Mouse (Mus musculus) heart, postnatal 0 days (tissue): ENCODE measurements around the gene Nav1. TPM values are rescaled to one million over a fixed set of nuclear protein-coding genes. Genes with fewer than 3 reads are reported as not detected.

Source experiments
- ATAC-seq: fragments of 200-750 bp; cut with Nextera tagmentation; 2 replicates; pipeline ENCODE4 v1.8.0; 2017; ENCODE audit warnings: low read depth, moderate number of reproducible peaks, moderate library complexity; ENCODE audit not compliant: insufficient read depth
- DNase-seq: peaks from one replicate; pipeline ENCODE4 v3.0.0-alpha.2; 2016; ENCODE audit warnings: low spot score
- H3K27ac ChIP-seq: fragments of 300-500 bp; sonication (generic); 2 replicates; pipeline ENCODE4 v1.5.1; 2014; ENCODE audit warnings: low read depth, mild to moderate bottlenecking
- H3K27me3 ChIP-seq: fragments of 300-500 bp; sonication (generic); 2 replicates; pipeline ENCODE4 v1.6.1; 2014; ENCODE audit warnings: low read length, mixed read lengths; ENCODE audit not compliant: control insufficient read depth, insufficient read depth
- H3K36me3 ChIP-seq: fragments of 300-500 bp; sonication (generic); replicated peaks from 2 replicates; pipeline ENCODE4 v1.6.1; 2014; ENCODE audit warnings: low read length, mixed read lengths; ENCODE audit not compliant: control insufficient read depth, insufficient read depth
- H3K4me1 ChIP-seq: fragments of 300-500 bp; sonication (generic); 2 replicates; pipeline ENCODE4 v1.6.1; 2014; ENCODE audit warnings: antibody characterized with exemption; ENCODE audit not compliant: control insufficient read depth, insufficient read depth
- H3K4me2 ChIP-seq: fragments of 300-500 bp; sonication (generic); 2 replicates; pipeline ENCODE4 v1.6.1; 2014; ENCODE audit warnings: low read depth, mild to moderate bottlenecking, low read length, moderate library complexity
- H3K4me3 ChIP-seq: fragments of 300-500 bp; sonication (generic); 2 replicates; pipeline ENCODE4 v1.5.1; 2014; ENCODE audit warnings: low read depth, low read length
- H3K9ac ChIP-seq: fragments of 300-500 bp; sonication (generic); replicated peaks from 2 replicates; pipeline ENCODE4 v1.6.1; 2014; ENCODE audit warnings: low read depth, low read length, mixed read lengths
- H3K9me3 ChIP-seq: fragments of 300-500 bp; sonication (generic); replicated peaks from 2 replicates; pipeline ENCODE4 v1.6.1; 2016; ENCODE audit warnings: low read length; ENCODE audit not compliant: control insufficient read depth
- CTCF ChIP-seq: IDR thresholded peaks from 2 replicates; pipeline ENCODE4 v1.5.1; 2016; ENCODE audit warnings: antibody characterized with exemption, control low read depth, low read depth
- EP300 ChIP-seq: IDR thresholded peaks from 2 replicates; pipeline ENCODE4 v1.6.1; 2016; ENCODE audit warnings: antibody characterized with exemption, low read depth
- WGBS: fragments of 180-500 bp; shearing (Covaris S2); extraction: QIAGEN DNeasy Blood & Tissue Kit; methylation state at CpG from one replicate; pipeline ENCODE4 v1.1.7; 2014; 5-methylcytosine and 5-hydroxymethylcytosine counted together
- polyA plus RNA-seq: library from polyadenylated mRNA; unstranded; fragments of >200 nt; fragmentation: Nextera tagmentation; extraction: Ambion mirVana; gene quantifications from 2 replicates; pipeline ENCODE4 v1.2.1, GENCODE M21; 2015
- total RNA-seq: library from RNA; depleted of rRNA; stranded (reverse); fragments of >200 nt; gene quantifications from 2 replicates; pipeline ENCODE4 v1.2.3, GENCODE M21; 2014; ENCODE audit warnings: low replicate concordance

Gene Nav1
- total and polyA plus RNA-seq, 2 experiments from 2014 or later = 10.3 to 29.9 TPM

GRCm38 (mm10) chr1:135480815-135481214 is 126.3 kb downstream of the Nav1 start:
- H3K27ac ChIP-seq = 0 out of 2 replicates have a peak overlapping the region, but pooled peaks have one; percentile 2
- H3K4me3 ChIP-seq = no peak overlapping the region
- 59% methylated on average over 3 of the region's 3 CpGs for WGBS
- H3K9ac ChIP-seq = no peak overlapping the region
- H3K4me2 ChIP-seq = no peak overlapping the region
- no peaks in the 10 kb centered on the region for H3K27me3 ChIP-seq
- ATAC-seq (0 out of 2 replicates have a peak, but pooled peaks have one; percentile 8), DNase-seq (no peak)
- peaks cover 27% of the 10 kb centered on the region for H3K36me3 ChIP-seq
- TF ChIP-seq CTCF = peak; percentile 42
- no peak for TF ChIP-seq EP300
- H3K9me3 ChIP-seq = no peaks in the 10 kb centered on the region
- H3K4me1 ChIP-seq = peaks cover 29% of the 10 kb centered on the region

DNA sequence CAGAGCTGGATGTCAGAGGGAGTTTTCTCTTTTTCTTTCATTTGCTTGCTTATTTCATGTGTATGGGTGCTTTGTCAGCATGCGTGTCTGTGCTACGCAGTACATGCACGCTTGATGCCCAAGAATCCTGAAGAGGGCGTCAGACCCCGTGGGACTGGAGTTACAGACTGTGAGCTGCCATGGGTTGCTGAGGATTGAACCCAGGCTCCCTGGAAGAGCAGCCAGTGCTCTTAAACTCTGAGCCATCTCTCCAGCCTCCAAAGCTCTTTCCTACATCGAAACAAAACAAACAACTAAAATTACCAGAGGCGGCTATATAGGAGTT is 131.6 kb downstream of the Nav1 start:
- 90% methylated on average over 7 of the region's 7 CpGs for WGBS
- Histone ChIP-seq H3K27me3 (no peaks in the 10 kb centered on the region), H3K4me3 (no peak overlapping the region), H3K4me1 (peaks cover 18% of the 10 kb centered on the region; the same call in 1 of the 2 replicates), H3K27ac (no peak overlapping the region), H3K36me3 (peaks cover 43% of the 10 kb centered on the region), H3K9ac (no peak overlapping the region), H3K9me3 (no peaks in the 10 kb centered on the region), H3K4me2 (no peak overlapping the region)
- DNase-seq (no peak), ATAC-seq (no peak)
- TF ChIP-seq EP300 (no peak), CTCF (no peak)

- Histone ChIP-seq H3K27me3 (no peaks in the 10 kb centered on the region), H3K9me3 (no peaks in the 10 kb centered on the region), H3K27ac (no peak overlapping the region), H3K36me3 (peaks cover 48% of the 10 kb centered on the region), H3K9ac (no peak overlapping the region), H3K4me1 (peaks cover 14% of the 10 kb centered on the region; the same call in 1 of the 2 replicates), H3K4me2 (no peak overlapping the region), H3K4me3 (no peak overlapping the region)
- no peak for TF ChIP-seq EP300
- TF ChIP-seq CTCF = no peak
- ATAC-seq (no peak), DNase-seq (no peak)
- WGBS = 76% methylated on average over 15 of the region's 15 CpGs
Observed at GRCm38 (mm10) chr1:135474861-135475570, 132.1 kb downstream of the Nav1 start.

GRCm38 (mm10) chr1:135472536-135472935 is 134.6 kb downstream of the Nav1 start:
- H3K36me3 ChIP-seq = peaks cover 63% of the 10 kb centered on the region
- WGBS = 60% methylated on average over 5 of the region's 5 CpGs
- no peak for ATAC-seq

GRCm38 (mm10) chr1:135471742-135472141 is 135.4 kb downstream of the Nav1 start:
- WGBS = 60% methylated on average over 5 of the region's 5 CpGs
- no peaks in the 10 kb centered on the region for H3K4me1 ChIP-seq
- H3K36me3 ChIP-seq = peaks cover 65% of the 10 kb centered on the region
- ATAC-seq = no peak
- H3K9me3 ChIP-seq = no peaks in the 10 kb centered on the region
- no peak overlapping the region for H3K9ac ChIP-seq
- TF ChIP-seq EP300 (no peak), CTCF (no peak)
- no peak overlapping the region for H3K27ac ChIP-seq
- no peak for DNase-seq
- H3K4me3 ChIP-seq = no peak overlapping the region
- no peak overlapping the region for H3K4me2 ChIP-seq
- no peaks in the 10 kb centered on the region for H3K27me3 ChIP-seq

More at GRCm38 (mm10) chr1:135472536-135472935, 134.6 kb downstream of the Nav1 start:
- Histone ChIP-seq H3K9me3 (no peaks in the 10 kb centered on the region), H3K4me1 (no peaks in the 10 kb centered on the region), H3K27ac (no peak overlapping the region), H3K4me3 (no peak overlapping the region), H3K27me3 (no peaks in the 10 kb centered on the region), H3K9ac (no peak overlapping the region), H3K4me2 (no peak overlapping the region)
- TF ChIP-seq EP300 (no peak), CTCF (no peak)
- no peak for DNase-seq

DNA sequence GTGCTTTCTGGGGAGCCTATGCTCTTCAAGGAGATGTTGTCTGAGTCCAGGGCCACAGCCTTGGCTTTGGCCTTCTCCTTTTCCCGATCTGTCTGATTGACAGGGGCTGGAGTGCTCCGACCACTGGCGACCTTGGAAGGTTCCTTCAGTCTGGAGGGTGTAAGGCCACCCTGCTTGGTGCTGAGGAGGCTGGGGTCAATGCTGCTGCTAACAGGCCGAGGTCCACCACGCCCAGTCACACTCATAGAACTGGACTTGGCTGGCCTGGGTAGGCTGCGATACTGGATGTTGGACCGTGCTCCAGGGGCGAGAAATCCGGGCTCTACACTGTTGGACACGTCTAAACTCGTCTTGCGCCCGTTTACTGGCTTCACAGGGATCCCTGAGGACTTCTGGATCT is 136.5 kb downstream of the Nav1 start:
- no peak overlapping the region for H3K9ac ChIP-seq
- peaks cover 76% of the 10 kb centered on the region for H3K36me3 ChIP-seq
- WGBS = 92% methylated on average over 13 of the region's 13 CpGs
- no peak overlapping the region for H3K27ac ChIP-seq
- H3K9me3 ChIP-seq = no peaks in the 10 kb centered on the region
- no peak for TF ChIP-seq CTCF
- no peak for TF ChIP-seq EP300
- no peaks in the 10 kb centered on the region for H3K27me3 ChIP-seq
- no peaks in the 10 kb centered on the region for H3K4me1 ChIP-seq
- no peak overlapping the region for H3K4me2 ChIP-seq
- no peak overlapping the region for H3K4me3 ChIP-seq
- DNase-seq = no peak
- ATAC-seq = no peak
